Mouse (Mus musculus) layer of hippocampus, adult 9-10 months (tissue): ENCODE measurements at regions not wholly inside any gene's neighbourhood (a gene's known extent, or its start where the extent isn't known, plus 50 kb on each side); places are given as distances from the start of the nearest gene placed in this dataset.
A peak's percentile ranks its signal among the peaks of the same experiment; 100 is the strongest.

Source experiments
- DNase-seq: peaks from one replicate; pipeline ENCODE4 v3.0.0; 2022; ENCODE audit warnings: low spot score

- no peak for DNase-seq
Observed at GRCm38 (mm10) chr15:72101730-72102129, 1732.6 kb upstream of the Gm6569 start.

- no peak for DNase-seq
Observed at GRCm38 (mm10) chr15:72105830-72106413, 1728.4 kb upstream of the Gm6569 start.

GRCm38 (mm10) chr15:72110520-72110919, 1723.8 kb upstream of the Gm6569 start:
- no peak for DNase-seq

- no peak for DNase-seq
Observed at GRCm38 (mm10) chr15:72116772-72117171, 1717.6 kb upstream of the Gm6569 start.

- no peak for DNase-seq
Observed at GRCm38 (mm10) chr15:72134226-72134625, 1700.1 kb upstream of the Gm6569 start.

GRCm38 (mm10) chr15:72135992-72136617, 1698.3 kb upstream of the Gm6569 start:
- no peak for DNase-seq

GRCm38 (mm10) chr15:72140122-72140521, 1694.2 kb upstream of the Gm6569 start:
- no peak for DNase-seq

- DNase-seq, result no peak
Observed at GRCm38 (mm10) chr15:72150581-72150980, 1683.8 kb upstream of the Gm6569 start.

GRCm38 (mm10) chr15:72158505-72158904, 1675.9 kb upstream of the Gm6569 start:
- no peak for DNase-seq

GRCm38 (mm10) chr15:72200861-72201260, 1633.5 kb upstream of the Gm6569 start:
- no peak for DNase-seq

GRCm38 (mm10) chr15:72201791-72202190, 1632.6 kb upstream of the Gm6569 start:
- no peak for DNase-seq

- no peak for DNase-seq
Observed at GRCm38 (mm10) chr15:72205240-72205799, 1629.0 kb upstream of the Gm6569 start.

- DNase-seq, result peak; percentile 83
Observed at GRCm38 (mm10) chr15:72205950-72206349, 1628.4 kb upstream of the Gm6569 start.

- DNase-seq, result no peak
Observed at GRCm38 (mm10) chr15:72207589-72207988, 1626.8 kb upstream of the Gm6569 start.

GRCm38 (mm10) chr15:72208076-72208475, 1626.3 kb upstream of the Gm6569 start:
- DNase-seq, result no peak

- no peak for DNase-seq
Observed at GRCm38 (mm10) chr15:72208973-72209372, 1625.4 kb upstream of the Gm6569 start.

GRCm38 (mm10) chr15:72217731-72218130, 1616.6 kb upstream of the Gm6569 start:
- no peak for DNase-seq

- DNase-seq, result no peak
Observed at GRCm38 (mm10) chr15:72219985-72220384, 1614.4 kb upstream of the Gm6569 start.

- DNase-seq, result no peak
Observed at GRCm38 (mm10) chr15:72220786-72221185, 1613.6 kb upstream of the Gm6569 start.

GRCm38 (mm10) chr15:72232355-72232754, 1602.0 kb upstream of the Gm6569 start:
- no peak for DNase-seq

GRCm38 (mm10) chr15:72264619-72265018, 1569.7 kb upstream of the Gm6569 start:
- DNase-seq, result no peak

GRCm38 (mm10) chr15:72283846-72284245, 1550.5 kb upstream of the Gm6569 start:
- DNase-seq, result no peak

- DNase-seq, result no peak
Observed at GRCm38 (mm10) chr15:72296648-72297047, 1537.7 kb upstream of the Gm6569 start.

GRCm38 (mm10) chr15:72312417-72312816, 1521.9 kb upstream of the Gm6569 start:
- DNase-seq, result no peak
